In genomic region chr8:29978585-29979505, GRCm38 (mm10) we compare ENCODE assay signal across 14 mouse cellular contexts.
DNase-seq lines count a peak whose midpoint lies in the region; ATAC-seq and TF ChIP-seq lines count a peak whose summit lies in the region.
"Had no signal": no experiment of that assay in that cellular context is flagged by ENCODE, and none has a peak within 500 bp of the region (broad histone marks: within the 10 kb centered on the region; RNA-seq: fewer than 3 reads in every experiment).

No protein-coding gene starts in this region.

- peaks cover 8% of the 10 kb centered on the region; the same call in 1 of the 2 replicates for H3K4me1 ChIP-seq in forebrain, embryonic 12.5 days
- H3K4me1 ChIP-seq in limb, embryonic 14.5 days (ENCODE audit: control insufficient read depth, insufficient read depth, low read length) = 0 out of 2 replicates have a peak, but pooled peaks cover 2% of the 10 kb centered on the region
- no peaks in the 10 kb centered on the region for H3K4me1 ChIP-seq in liver, embryonic 12.5 days
- H3K4me1 ChIP-seq: heart, embryonic 12.5 days; hindbrain, embryonic 12.5 days; megakaryocyte, embryonic 14.5 days had no signal

- no peak overlapping the region for H3K9ac ChIP-seq in forebrain, embryonic 12.5 days
- H3K9ac ChIP-seq in limb, embryonic 14.5 days (ENCODE audit: low read depth, low read length, severe bottlenecking) = no peak overlapping the region
- H3K9ac ChIP-seq in liver, embryonic 12.5 days = no peak overlapping the region
- H3K9ac ChIP-seq: heart, embryonic 12.5 days; hindbrain, embryonic 12.5 days had no signal

- no peak overlapping the region for H3K4me2 ChIP-seq in forebrain, embryonic 12.5 days
- no peak overlapping the region for H3K4me2 ChIP-seq in limb, embryonic 14.5 days (replicated peaks; ENCODE audit: low read depth, low read length, severe bottlenecking)
- no peak overlapping the region for H3K4me2 ChIP-seq in liver, embryonic 12.5 days
- H3K4me2 ChIP-seq: heart, embryonic 12.5 days; hindbrain, embryonic 12.5 days had no signal

- no peak for TF ChIP-seq POLR2A in brain, embryonic 14.5 days (IDR thresholded peaks at IDR 0.05; ENCODE audit: borderline replicate concordance, extremely low read depth, insufficient read depth, insufficient read length, poor library complexity, severe bottlenecking)
- TF ChIP-seq POLR2A in limb, embryonic 14.5 days (IDR thresholded peaks at IDR 0.05; ENCODE audit: borderline replicate concordance, extremely low read depth, insufficient read depth, insufficient read length) = no peak

- H3K4me3 ChIP-seq in left cerebral cortex, adult 2 months = no peak overlapping the region
- no peak overlapping the region for H3K4me3 ChIP-seq in forebrain, embryonic 12.5 days (replicated peaks)
- H3K4me3 ChIP-seq in limb, embryonic 14.5 days (replicated peaks; ENCODE audit: low read length) = no peak overlapping the region
- H3K4me3 ChIP-seq in liver, embryonic 12.5 days = no peak overlapping the region
- H3K4me3 ChIP-seq: heart, embryonic 12.5 days; hindbrain, embryonic 12.5 days; megakaryocyte, embryonic 14.5 days had no signal

- 31% methylated on average over 10 of the region's 10 CpGs for WGBS in forebrain, embryonic 12.5 days
- WGBS in limb, embryonic 14.5 days = 6% methylated on average over 10 of the region's 10 CpGs
- 56% methylated on average over 10 of the region's 10 CpGs for WGBS in liver, embryonic 12.5 days (ENCODE audit: insufficient replicate concordance)

- ATAC-seq in forebrain, embryonic 12.5 days (ENCODE audit: low FRiP score) = peak; percentile 65; the same call in 1 of the 2 replicates
- peak; percentile 55; the same call in 1 of the 2 replicates for ATAC-seq in limb, embryonic 14.5 days (ENCODE audit: low FRiP score, low read depth)
- ATAC-seq in liver, embryonic 12.5 days = no peak

- no peak for TF ChIP-seq CTCF in left cerebral cortex, adult 2 months (IDR thresholded peaks at IDR 0.05)
- TF ChIP-seq CTCF in brain, embryonic 14.5 days (IDR thresholded peaks at IDR 0.05; ENCODE audit: borderline replicate concordance, extremely low read depth, insufficient read depth, insufficient read length) = no peak

- H3K36me3 ChIP-seq in forebrain, embryonic 12.5 days (replicated peaks) = no peaks in the 10 kb centered on the region
- no peaks in the 10 kb centered on the region for H3K36me3 ChIP-seq in limb, embryonic 14.5 days (ENCODE audit: control insufficient read depth, insufficient read depth, low read length)
- H3K36me3 ChIP-seq in liver, embryonic 12.5 days = no peaks in the 10 kb centered on the region
- H3K36me3 ChIP-seq: heart, embryonic 12.5 days; hindbrain, embryonic 12.5 days had no signal

- peak; percentile 11 for DNase-seq in left cerebral cortex, adult 2 months (ENCODE audit: extremely low spot score in 1 of 2, low spot score in 2 of 2)
- DNase-seq in left cerebral cortex, postnatal 4 days = no peak
- peak; percentile 79 for DNase-seq in brain, embryonic 14.5 days (ENCODE audit: low read depth)
- peak; percentile 38 for DNase-seq in limb, embryonic 14.5 days (ENCODE audit: low spot score)
- no peak for DNase-seq in thymus, postnatal 36 days
- DNase-seq: adrenal gland, postnatal 14 days; cerebellum, adult 18-20 months; gastrocnemius, postnatal 10 days; lung, adult 2 months had no signal

- H3K27me3 ChIP-seq in forebrain, embryonic 12.5 days = no peaks in the 10 kb centered on the region
- H3K27me3 ChIP-seq in limb, embryonic 14.5 days (ENCODE audit: control insufficient read depth, insufficient read depth, low read length) = no peaks in the 10 kb centered on the region
- no peaks in the 10 kb centered on the region for H3K27me3 ChIP-seq in liver, embryonic 12.5 days (replicated peaks)
- H3K27me3 ChIP-seq: heart, embryonic 12.5 days; hindbrain, embryonic 12.5 days; megakaryocyte, embryonic 14.5 days had no signal

- H3K9me3 ChIP-seq in forebrain, embryonic 12.5 days = no peaks in the 10 kb centered on the region
- H3K9me3 ChIP-seq in limb, embryonic 14.5 days (ENCODE audit: control insufficient read depth, low read length) = no peaks in the 10 kb centered on the region
- 0 out of 2 replicates have a peak, but pooled peaks cover 3% of the 10 kb centered on the region for H3K9me3 ChIP-seq in liver, embryonic 12.5 days (replicated peaks)
- H3K9me3 ChIP-seq: heart, embryonic 12.5 days; hindbrain, embryonic 12.5 days; megakaryocyte, embryonic 14.5 days had no signal

- intact Hi-C loops in left cerebral cortex, adult 2 months (cut with DNase I) = no loop called here
- intact Hi-C loops in left cerebral cortex, postnatal 4 days (cut with DNase I) = no loop called here

- H3K27ac ChIP-seq in left cerebral cortex, adult 2 months = no peak overlapping the region
- H3K27ac ChIP-seq in forebrain, embryonic 12.5 days = peak overlapping the region; percentile 16
- no peak overlapping the region for H3K27ac ChIP-seq in limb, embryonic 14.5 days (replicated peaks; ENCODE audit: low read depth, low read length)
- H3K27ac ChIP-seq in liver, embryonic 12.5 days = no peak overlapping the region
- H3K27ac ChIP-seq: hindbrain, embryonic 12.5 days had no signal

Comparison
In these comparisons a context has a peak if more than half of its experiments do, and no peak if none do; other contexts are left out.
1. DNase-seq: peak in left cerebral cortex, adult 2 months (2 of 2), brain, embryonic 14.5 days (single experiment) and limb, embryonic 14.5 days (single experiment); none in left cerebral cortex, postnatal 4 days (single experiment) and thymus, postnatal 36 days (0 of 2).